Mouse (Mus musculus): ENCODE measurements at regions not wholly inside any gene's neighbourhood (a gene's known extent, or its start where the extent isn't known, plus 50 kb on each side); places are given as distances from the start of the nearest gene placed in this dataset.

DNA sequence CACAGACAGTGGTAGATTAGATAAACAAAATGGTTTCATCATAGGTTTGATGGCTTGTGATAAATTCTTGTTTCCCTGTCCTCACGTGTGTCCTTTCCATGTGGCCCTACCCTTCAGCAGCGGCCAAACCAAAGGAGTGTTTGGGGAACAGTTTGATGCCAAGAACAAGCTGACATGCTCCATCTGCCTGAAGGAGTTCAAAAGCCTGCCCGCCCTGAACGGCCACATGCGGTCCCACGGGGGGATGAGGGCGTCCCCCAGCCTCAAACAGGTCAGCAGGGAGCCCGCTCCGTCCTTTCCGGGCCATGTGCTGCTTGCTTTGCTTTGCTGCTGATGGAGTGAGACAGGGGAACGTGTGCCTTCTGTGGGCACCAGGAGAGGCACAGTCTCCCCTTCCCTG, 51.0 kb upstream of the Mrps10 start:
- ATAC-seq (ENCODE audit: insufficient read depth), result no peak
- H3K27ac ChIP-seq (replicated peaks), result no peak overlapping the region
- no peak overlapping the region for H3K4me2 ChIP-seq
- H3K4me3 ChIP-seq (replicated peaks), result no peak overlapping the region
- H3K9ac ChIP-seq, result no peak overlapping the region
- WGBS (ENCODE audit: insufficient replicate concordance), result 74% methylated on average over 11 of the region's 11 CpGs
- H3K27me3 ChIP-seq, result no peaks in the 10 kb centered on the region
- peaks cover 13% of the 10 kb centered on the region for H3K4me1 ChIP-seq (replicated peaks)
- no peaks in the 10 kb centered on the region for H3K9me3 ChIP-seq (replicated peaks)
- no peaks in the 10 kb centered on the region for H3K36me3 ChIP-seq (replicated peaks)

- no peak overlapping the region for H3K9ac ChIP-seq
- 69% methylated on average over 7 of the region's 7 CpGs for WGBS (ENCODE audit: insufficient replicate concordance)
- no peaks in the 10 kb centered on the region for H3K27me3 ChIP-seq
- H3K4me2 ChIP-seq, result no peak overlapping the region
- H3K9me3 ChIP-seq (replicated peaks), result no peaks in the 10 kb centered on the region
- no peaks in the 10 kb centered on the region for H3K36me3 ChIP-seq (replicated peaks)
- no peak overlapping the region for H3K4me3 ChIP-seq (replicated peaks)
- no peak overlapping the region for H3K27ac ChIP-seq (replicated peaks)
- H3K4me1 ChIP-seq (replicated peaks), result no peaks in the 10 kb centered on the region
- no peak for ATAC-seq (ENCODE audit: insufficient read depth)
These were observed 55.5 kb upstream of the Mrps10 start for GRCm38 (mm10) chr17:47313162-47313561.

- Histone ChIP-seq H3K27ac (replicated peaks) (no peak overlapping the region), H3K27me3 (no peaks in the 10 kb centered on the region), H3K4me3 (replicated peaks) (no peak overlapping the region), H3K4me2 (no peak overlapping the region), H3K9ac (no peak overlapping the region), H3K36me3 (replicated peaks) (no peaks in the 10 kb centered on the region), H3K4me1 (replicated peaks) (no peaks in the 10 kb centered on the region), H3K9me3 (replicated peaks) (no peaks in the 10 kb centered on the region)
- no peak for ATAC-seq (ENCODE audit: insufficient read depth)
- WGBS (ENCODE audit: insufficient replicate concordance), result 70% methylated on average over 5 of the region's 5 CpGs
These were observed 57.4 kb upstream of the Mrps10 start for GRCm38 (mm10) chr17:47311272-47311671.

- no peaks in the 10 kb centered on the region for H3K36me3 ChIP-seq (replicated peaks)
- no peak overlapping the region for H3K9ac ChIP-seq
- no peaks in the 10 kb centered on the region; the same call in 1 of the 2 replicates for H3K4me1 ChIP-seq (replicated peaks)
- H3K27ac ChIP-seq (replicated peaks), result no peak overlapping the region
- no peaks in the 10 kb centered on the region for H3K27me3 ChIP-seq
- H3K4me2 ChIP-seq, result no peak overlapping the region
- WGBS (ENCODE audit: insufficient replicate concordance), result 65% methylated on average over 13 of the region's 13 CpGs
- H3K4me3 ChIP-seq (replicated peaks), result no peak overlapping the region
- H3K9me3 ChIP-seq (replicated peaks), result no peaks in the 10 kb centered on the region
- no peak for ATAC-seq (ENCODE audit: insufficient read depth)
These were observed 62.5 kb upstream of the Mrps10 start for GRCm38 (mm10) chr17:47306027-47306761.

DNA sequence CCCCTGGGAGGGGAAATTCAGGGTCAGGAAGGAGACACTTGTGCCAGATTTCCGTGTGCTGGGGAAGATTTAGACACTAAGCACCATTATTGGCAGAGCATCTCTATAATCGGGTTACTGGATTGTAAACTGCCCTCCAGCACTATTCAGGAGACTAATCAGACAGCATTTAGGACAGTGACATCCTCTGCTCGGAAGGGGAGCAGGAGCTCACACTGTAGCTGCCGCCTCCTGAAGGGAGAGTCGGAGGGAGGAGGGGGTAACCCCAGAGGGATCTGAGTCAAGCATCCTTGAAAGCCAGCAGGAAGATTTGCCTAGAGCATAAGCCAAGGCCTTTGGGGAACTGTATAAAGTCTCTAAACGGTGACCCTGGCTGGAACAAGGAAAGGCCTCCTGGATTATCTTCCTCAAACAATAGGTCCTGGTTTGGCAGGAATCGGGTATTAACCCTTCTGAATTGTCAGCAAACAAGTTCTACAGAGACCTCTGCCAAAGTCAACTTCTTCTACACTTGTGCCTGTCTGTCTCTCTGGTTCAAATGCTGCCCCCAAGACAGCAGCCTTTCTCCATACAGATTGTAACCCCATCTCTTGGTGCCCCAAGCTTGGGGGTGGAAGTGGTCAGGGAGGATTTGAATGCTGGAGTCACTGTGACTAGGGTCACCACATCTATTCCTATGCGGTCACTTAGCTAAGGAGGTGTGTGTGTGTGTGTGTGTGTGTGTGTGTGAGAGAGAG, 64.1 kb upstream of the Mrps10 start:
- H3K9me3 ChIP-seq (replicated peaks), result no peaks in the 10 kb centered on the region

DNA sequence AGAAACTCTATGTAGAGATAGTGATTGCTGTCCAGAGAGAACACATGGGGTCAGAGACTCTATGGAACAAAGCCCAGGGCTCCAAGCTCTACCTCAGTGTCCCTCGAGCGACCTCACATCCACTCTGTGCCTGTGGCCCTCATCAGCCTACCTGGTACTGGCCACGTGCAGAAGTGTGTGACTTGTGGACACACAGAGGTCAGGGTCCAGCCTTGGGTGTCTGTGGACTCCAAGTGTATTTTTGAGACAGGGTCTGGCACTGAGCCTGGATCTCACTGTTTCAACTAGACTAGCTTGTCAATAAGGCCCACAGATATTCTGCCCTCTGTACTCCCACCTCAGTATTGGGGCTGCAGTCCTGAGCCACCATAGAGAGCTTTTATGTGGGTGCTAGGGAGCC, 65.1 kb upstream of the Mrps10 start:
- Histone ChIP-seq H3K27me3 (no peaks in the 10 kb centered on the region), H3K9me3 (replicated peaks) (no peaks in the 10 kb centered on the region), H3K9ac (no peak overlapping the region), H3K4me3 (replicated peaks) (no peak overlapping the region), H3K27ac (replicated peaks) (no peak overlapping the region), H3K36me3 (replicated peaks) (no peaks in the 10 kb centered on the region), H3K4me2 (no peak overlapping the region), H3K4me1 (replicated peaks) (no peaks in the 10 kb centered on the region; the same call in 1 of the 2 replicates)
- peak; percentile 60 for ATAC-seq (ENCODE audit: insufficient read depth)
- WGBS (ENCODE audit: insufficient replicate concordance), result 74% methylated on average over 3 of the region's 3 CpGs

More for the DNA sequence above, 64.1 kb upstream of the Mrps10 start:
- WGBS (ENCODE audit: insufficient replicate concordance), result 52% methylated on average over 8 of the region's 8 CpGs
- no peak for ATAC-seq (ENCODE audit: insufficient read depth)
- Histone ChIP-seq H3K4me1 (replicated peaks) (no peaks in the 10 kb centered on the region; the same call in 1 of the 2 replicates), H3K27ac (replicated peaks) (no peak overlapping the region), H3K4me2 (no peak overlapping the region), H3K9ac (no peak overlapping the region), H3K27me3 (no peaks in the 10 kb centered on the region), H3K4me3 (replicated peaks) (no peak overlapping the region), H3K36me3 (replicated peaks) (no peaks in the 10 kb centered on the region)

GRCm38 (mm10) chr17:47298396-47298919, 70.2 kb upstream of the Mrps10 start:
- H3K27me3 ChIP-seq, result no peaks in the 10 kb centered on the region
- no peak overlapping the region for H3K9ac ChIP-seq
- H3K4me1 ChIP-seq (replicated peaks), result peaks cover 27% of the 10 kb centered on the region
- 67% methylated on average over 6 of the region's 6 CpGs for WGBS (ENCODE audit: insufficient replicate concordance)
- no peak for ATAC-seq (ENCODE audit: insufficient read depth)
- no peaks in the 10 kb centered on the region for H3K36me3 ChIP-seq (replicated peaks)
- H3K9me3 ChIP-seq (replicated peaks), result no peaks in the 10 kb centered on the region
- no peak overlapping the region for H3K4me2 ChIP-seq
- no peak overlapping the region for H3K27ac ChIP-seq (replicated peaks)
- no peak overlapping the region for H3K4me3 ChIP-seq (replicated peaks)

DNA sequence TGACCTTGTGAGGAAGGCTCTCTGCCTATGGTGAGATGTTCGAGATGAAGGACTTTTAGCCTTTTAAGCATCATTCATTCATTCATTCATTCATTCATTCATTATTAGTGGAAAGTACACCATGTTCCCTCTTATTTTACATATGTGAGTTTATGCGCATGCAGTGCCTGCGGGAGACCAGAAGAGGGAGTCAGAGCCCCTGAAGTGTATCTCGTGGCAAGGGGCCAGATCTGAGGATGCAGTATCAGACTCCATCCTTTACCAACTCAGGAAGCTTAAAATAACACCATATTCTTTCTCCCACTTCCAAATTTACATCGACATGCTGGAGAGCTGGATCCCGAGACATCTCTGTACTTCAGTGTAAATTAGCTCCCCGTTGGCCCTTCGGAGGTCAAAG, 70.7 kb upstream of the Mrps10 start:
- Histone ChIP-seq H3K27me3 (no peaks in the 10 kb centered on the region), H3K9me3 (replicated peaks) (no peaks in the 10 kb centered on the region), H3K4me2 (no peak overlapping the region), H3K36me3 (replicated peaks) (no peaks in the 10 kb centered on the region), H3K4me1 (replicated peaks) (peaks cover 27% of the 10 kb centered on the region), H3K27ac (replicated peaks) (no peak overlapping the region), H3K4me3 (replicated peaks) (no peak overlapping the region), H3K9ac (no peak overlapping the region)
- ATAC-seq (ENCODE audit: insufficient read depth), result no peak
- 70% methylated on average over 8 of the region's 8 CpGs for WGBS (ENCODE audit: insufficient replicate concordance)

GRCm38 (mm10) chr17:47296709-47297450, 71.8 kb upstream of the Mrps10 start:
- no peak overlapping the region for H3K4me2 ChIP-seq
- ATAC-seq (ENCODE audit: insufficient read depth), result no peak
- H3K27ac ChIP-seq (replicated peaks), result no peak overlapping the region
- no peak overlapping the region for H3K9ac ChIP-seq
- H3K4me3 ChIP-seq (replicated peaks), result no peak overlapping the region
- H3K9me3 ChIP-seq (replicated peaks), result no peaks in the 10 kb centered on the region
- no peaks in the 10 kb centered on the region for H3K36me3 ChIP-seq (replicated peaks)
- H3K27me3 ChIP-seq, result no peaks in the 10 kb centered on the region
- H3K4me1 ChIP-seq (replicated peaks), result peaks cover 27% of the 10 kb centered on the region
- WGBS (ENCODE audit: insufficient replicate concordance), result 67% methylated on average over 9 of the region's 9 CpGs

DNA sequence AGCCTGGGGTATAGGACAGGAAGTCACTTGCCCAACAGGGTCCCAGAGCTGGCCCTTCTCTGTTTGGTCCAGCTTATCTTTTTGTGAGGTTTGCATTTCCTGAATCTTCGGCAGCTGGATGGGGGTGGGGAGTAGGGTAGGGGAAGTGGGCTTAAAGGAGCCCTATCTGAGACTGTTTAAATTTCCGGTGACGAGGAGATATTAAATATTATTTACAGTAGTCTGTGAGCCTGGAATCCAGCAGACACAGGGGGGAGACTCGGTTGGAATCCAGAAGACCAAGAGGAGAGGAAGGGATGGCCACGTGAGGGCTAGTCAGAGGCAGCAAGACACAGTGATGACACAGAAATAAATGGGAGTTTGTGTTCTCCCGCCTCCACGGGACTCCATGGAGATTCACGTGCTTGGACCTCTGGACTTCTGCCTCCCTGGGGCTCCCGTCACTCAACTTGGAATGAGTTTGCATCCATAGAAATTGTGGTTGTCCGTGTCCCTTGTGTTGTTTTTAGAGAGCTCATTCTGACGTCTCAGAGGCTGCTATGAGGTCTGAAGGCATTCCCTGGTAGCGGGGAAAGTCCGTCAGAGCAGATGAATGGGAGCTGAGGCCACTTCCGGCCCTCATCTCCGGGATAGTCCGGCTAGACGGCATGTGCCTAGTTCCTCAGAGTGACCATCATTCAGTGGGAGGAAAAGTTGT, 73.2 kb upstream of the Mrps10 start:
- no peaks in the 10 kb centered on the region for H3K27me3 ChIP-seq
- peaks cover 27% of the 10 kb centered on the region for H3K4me1 ChIP-seq (replicated peaks)
- WGBS (ENCODE audit: insufficient replicate concordance), result 12% methylated on average over 17 of the region's 17 CpGs

More for the DNA sequence above, 73.2 kb upstream of the Mrps10 start:
- Histone ChIP-seq H3K4me2 (peak overlapping the region; percentile 32), H3K9ac (no peak overlapping the region), H3K27ac (replicated peaks) (peak overlapping the region; percentile 68), H3K4me3 (replicated peaks) (no peak overlapping the region), H3K36me3 (replicated peaks) (no peaks in the 10 kb centered on the region), H3K9me3 (replicated peaks) (no peaks in the 10 kb centered on the region)
- ATAC-seq (ENCODE audit: insufficient read depth), result peak; percentile 55

Data from liver, embryonic 15.5 days (tissue).